Mouse (Mus musculus): Measurements from ENCODE around the gene Pigm. TPM values are rescaled to one million over a fixed set of nuclear protein-coding genes. Genes with fewer than 3 reads are reported as not detected.

Gene Pigm
- polyA plus RNA-seq, 1 experiment from 2014 or later, result 4.9 TPM

GRCm38 (mm10) chr1:172423393-172423792, 47.0 kb downstream of the Pigm start:
- H3K27ac ChIP-seq, result no peak overlapping the region
- H3K9me3 ChIP-seq, result no peaks in the 10 kb centered on the region
- no peaks in the 10 kb centered on the region for H3K27me3 ChIP-seq
- no peak overlapping the region for H3K4me2 ChIP-seq
- H3K9ac ChIP-seq, result no peak overlapping the region
- 63% methylated on average over 1 of the region's 1 CpGs for WGBS
- no peak overlapping the region for H3K4me3 ChIP-seq
- no peaks in the 10 kb centered on the region for H3K36me3 ChIP-seq
- H3K4me1 ChIP-seq (replicated peaks), result no peaks in the 10 kb centered on the region; the same call in 1 of the 2 replicates
- no peak for ATAC-seq (ENCODE audit: low FRiP score)

- 58% methylated on average over 1 of the region's 1 CpGs for WGBS
- Histone ChIP-seq H3K27me3 (no peaks in the 10 kb centered on the region), H3K36me3 (no peaks in the 10 kb centered on the region), H3K4me1 (replicated peaks) (no peaks in the 10 kb centered on the region), H3K4me3 (no peak overlapping the region), H3K9me3 (no peaks in the 10 kb centered on the region), H3K9ac (no peak overlapping the region), H3K27ac (no peak overlapping the region), H3K4me2 (no peak overlapping the region)
- no peak for ATAC-seq (ENCODE audit: low FRiP score)
These were observed 50.1 kb downstream of the Pigm start for GRCm38 (mm10) chr1:172426419-172426818.

- Histone ChIP-seq H3K4me3 (no peak overlapping the region), H3K4me1 (replicated peaks) (no peaks in the 10 kb centered on the region), H3K9ac (no peak overlapping the region), H3K36me3 (no peaks in the 10 kb centered on the region), H3K27ac (no peak overlapping the region), H3K9me3 (no peaks in the 10 kb centered on the region), H3K4me2 (no peak overlapping the region), H3K27me3 (no peaks in the 10 kb centered on the region)
- no peak for ATAC-seq (ENCODE audit: low FRiP score)
- WGBS, result 90% methylated on average over 3 of the region's 3 CpGs
These were observed 51.5 kb downstream of the Pigm start for GRCm38 (mm10) chr1:172427841-172428240.

GRCm38 (mm10) chr1:172428614-172429013, 52.3 kb downstream of the Pigm start:
- Histone ChIP-seq H3K4me1 (replicated peaks) (no peaks in the 10 kb centered on the region), H3K27me3 (no peaks in the 10 kb centered on the region), H3K9ac (no peak overlapping the region), H3K36me3 (no peaks in the 10 kb centered on the region), H3K27ac (no peak overlapping the region), H3K9me3 (no peaks in the 10 kb centered on the region), H3K4me3 (no peak overlapping the region), H3K4me2 (no peak overlapping the region)
- 73% methylated on average over 1 of the region's 1 CpGs for WGBS
- no peak for ATAC-seq (ENCODE audit: low FRiP score)

- H3K9me3 ChIP-seq, result no peaks in the 10 kb centered on the region
- H3K9ac ChIP-seq, result no peak overlapping the region
- H3K4me1 ChIP-seq (replicated peaks), result no peaks in the 10 kb centered on the region
- ATAC-seq (ENCODE audit: low FRiP score), result no peak
- H3K27ac ChIP-seq, result no peak overlapping the region
- H3K4me2 ChIP-seq, result no peak overlapping the region
- no peak overlapping the region for H3K4me3 ChIP-seq
- H3K27me3 ChIP-seq, result no peaks in the 10 kb centered on the region
- H3K36me3 ChIP-seq, result no peaks in the 10 kb centered on the region
- WGBS, result 64% methylated on average over 9 of the region's 9 CpGs
These were observed 54.4 kb downstream of the Pigm start for GRCm38 (mm10) chr1:172430731-172431220.

- H3K9ac ChIP-seq, result no peak overlapping the region
- H3K4me3 ChIP-seq, result no peak overlapping the region
- WGBS, result 64% methylated on average over 4 of the region's 4 CpGs
- no peak for ATAC-seq (ENCODE audit: low FRiP score)
- no peaks in the 10 kb centered on the region for H3K36me3 ChIP-seq
- H3K4me1 ChIP-seq (replicated peaks), result no peaks in the 10 kb centered on the region
- no peak overlapping the region for H3K27ac ChIP-seq
- no peaks in the 10 kb centered on the region for H3K27me3 ChIP-seq
- H3K9me3 ChIP-seq, result no peaks in the 10 kb centered on the region
- H3K4me2 ChIP-seq, result no peak overlapping the region
These were observed 55.7 kb downstream of the Pigm start for GRCm38 (mm10) chr1:172431836-172432586.

GRCm38 (mm10) chr1:172432587-172432955, 56.2 kb downstream of the Pigm start:
- H3K9ac ChIP-seq, result no peak overlapping the region
- ATAC-seq (ENCODE audit: low FRiP score), result no peak
- H3K4me2 ChIP-seq, result no peak overlapping the region
- no peaks in the 10 kb centered on the region for H3K4me1 ChIP-seq (replicated peaks)
- H3K4me3 ChIP-seq, result no peak overlapping the region
- no peaks in the 10 kb centered on the region for H3K27me3 ChIP-seq
- H3K36me3 ChIP-seq, result no peaks in the 10 kb centered on the region
- no peak overlapping the region for H3K27ac ChIP-seq
- H3K9me3 ChIP-seq, result no peaks in the 10 kb centered on the region
- 88% methylated on average over 3 of the region's 3 CpGs for WGBS

GRCm38 (mm10) chr1:172433012-172433850, 56.9 kb downstream of the Pigm start:
- H3K9me3 ChIP-seq, result no peaks in the 10 kb centered on the region
- H3K36me3 ChIP-seq, result no peaks in the 10 kb centered on the region
- no peak overlapping the region for H3K27ac ChIP-seq
- 90% methylated on average over 20 of the region's 20 CpGs for WGBS
- H3K4me3 ChIP-seq, result no peak overlapping the region
- ATAC-seq (ENCODE audit: low FRiP score), result no peak
- H3K4me1 ChIP-seq (replicated peaks), result no peaks in the 10 kb centered on the region
- H3K4me2 ChIP-seq, result no peak overlapping the region
- no peak overlapping the region for H3K9ac ChIP-seq
- no peaks in the 10 kb centered on the region for H3K27me3 ChIP-seq

Other genes starting within 250 kb of the Pigm start
- gene Pex19, start 249.8 kb upstream of the Pigm start, polyA plus RNA-seq (2015; fragmentation: Nextera tagmentation; extraction: Ambion mirVana), result 163 and 168 TPM in 2 replicates
- gene Dcaf8, start 228.5 kb upstream of the Pigm start, polyA plus RNA-seq (2015; fragmentation: Nextera tagmentation; extraction: Ambion mirVana), result 100 and 107 TPM in 2 replicates
- gene Pea15a, start 169.7 kb upstream of the Pigm start, polyA plus RNA-seq (2015; fragmentation: Nextera tagmentation; extraction: Ambion mirVana), result 400 and 410 TPM in 2 replicates
- 2.3 and 2.4 TPM in 2 replicates for gene Casq1, start 156.7 kb upstream of the Pigm start, polyA plus RNA-seq (2015; fragmentation: Nextera tagmentation; extraction: Ambion mirVana)
- 0.06 TPM in 1 of 2 replicates, not detected in the other for gene Atp1a4, start 118.1 kb upstream of the Pigm start, polyA plus RNA-seq (2015; fragmentation: Nextera tagmentation; extraction: Ambion mirVana)
- gene Igsf8, start 114.9 kb upstream of the Pigm start, polyA plus RNA-seq (2015; fragmentation: Nextera tagmentation; extraction: Ambion mirVana), result 104 and 112 TPM in 2 replicates
- 41.5 and 42.3 TPM in 2 replicates for gene Atp1a2, start 78.5 kb upstream of the Pigm start, polyA plus RNA-seq (2015; fragmentation: Nextera tagmentation; extraction: Ambion mirVana)
- gene Kcnj9, start 47.2 kb upstream of the Pigm start, polyA plus RNA-seq (2015; fragmentation: Nextera tagmentation; extraction: Ambion mirVana), result 2.2 and 2.5 TPM in 2 replicates
- gene Kcnj10, start 35.3 kb upstream of the Pigm start, polyA plus RNA-seq (2015; fragmentation: Nextera tagmentation; extraction: Ambion mirVana), result 1.6 and 1.7 TPM in 2 replicates
- gene Slamf9, start 98.8 kb downstream of the Pigm start, polyA plus RNA-seq (2015; fragmentation: Nextera tagmentation; extraction: Ambion mirVana), result 0.34 TPM in 1 of 2 replicates, not detected in the other
- gene Igsf9, start 105.2 kb downstream of the Pigm start, polyA plus RNA-seq (2015; fragmentation: Nextera tagmentation; extraction: Ambion mirVana), result 57.4 and 62.6 TPM in 2 replicates
- gene Tagln2, start 123.5 kb downstream of the Pigm start, polyA plus RNA-seq (2015; fragmentation: Nextera tagmentation; extraction: Ambion mirVana), result 67.8 and 72.3 TPM in 2 replicates
- 3.7 and 5.2 TPM in 2 replicates for gene Cfap45, start 144.3 kb downstream of the Pigm start, polyA plus RNA-seq (2015; fragmentation: Nextera tagmentation; extraction: Ambion mirVana)
- gene Vsig8, start 179.4 kb downstream of the Pigm start, polyA plus RNA-seq (2015; fragmentation: Nextera tagmentation; extraction: Ambion mirVana), result 0.17 and 0.18 TPM in 2 replicates
- not detected in 2 replicates for gene Slamf8, start 214.0 kb downstream of the Pigm start, polyA plus RNA-seq (2015; fragmentation: Nextera tagmentation; extraction: Ambion mirVana)
- not detected in 2 replicates for gene Fcrl6, start 226.0 kb downstream of the Pigm start, polyA plus RNA-seq (2015; fragmentation: Nextera tagmentation; extraction: Ambion mirVana)